Mouse (Mus musculus): Measurements from ENCODE around the gene Tbc1d15. TPM values are rescaled to one million over a fixed set of nuclear protein-coding genes. Genes with fewer than 3 reads are reported as not detected.

Gene Tbc1d15
- 44.7 and 52.4 TPM in 2 replicates for polyA plus RNA-seq (2016; fragmentation: Nextera tagmentation; extraction: Ambion mirVana)

- no peaks in the 10 kb centered on the region for H3K36me3 ChIP-seq (replicated peaks)
- peak within 1 kb of the TSS; percentile 89 for H3K27ac ChIP-seq
- peak within 1 kb of the TSS; percentile 94 for H3K4me3 ChIP-seq
- peak; percentile 100 for DNase-seq (ENCODE audit: extremely low spot score, low spot score)
- H3K9me3 ChIP-seq = no peaks in the 10 kb centered on the region
- WGBS = under 1% methylated on average over 67 of the region's 67 CpGs
- peaks cover 35% of the 10 kb centered on the region for H3K4me1 ChIP-seq
- H3K27me3 ChIP-seq (ENCODE audit: poor library complexity, severe bottlenecking) = no peaks in the 10 kb centered on the region
Measured at GRCm38 (mm10) chr10:115251088-115251934, at the start of gene Tbc1d15. Tbc1d15 (minus strand) TSS chr10:115251467.

GRCm38 (mm10) chr10:115298683-115299082, 47.4 kb upstream of the Tbc1d15 start:
- H3K4me1 ChIP-seq = no peaks in the 10 kb centered on the region
- H3K9me3 ChIP-seq = no peaks in the 10 kb centered on the region
- H3K27me3 ChIP-seq (ENCODE audit: poor library complexity, severe bottlenecking) = no peaks in the 10 kb centered on the region
- 91% methylated on average over 4 of the region's 4 CpGs for WGBS
- H3K27ac ChIP-seq = no peak overlapping the region
- H3K36me3 ChIP-seq (replicated peaks) = peaks cover 71% of the 10 kb centered on the region
- DNase-seq (ENCODE audit: extremely low spot score, low spot score) = no peak
- H3K4me3 ChIP-seq = no peak overlapping the region

GRCm38 (mm10) chr10:115297582-115297981, 46.3 kb upstream of the Tbc1d15 start:
- no peak for DNase-seq (ENCODE audit: extremely low spot score, low spot score)
- no peaks in the 10 kb centered on the region for H3K4me1 ChIP-seq
- no peaks in the 10 kb centered on the region for H3K27me3 ChIP-seq (ENCODE audit: poor library complexity, severe bottlenecking)
- H3K36me3 ChIP-seq (replicated peaks) = peaks cover 74% of the 10 kb centered on the region
- no peak overlapping the region for H3K4me3 ChIP-seq
- 93% methylated on average over 5 of the region's 5 CpGs for WGBS
- H3K9me3 ChIP-seq = no peaks in the 10 kb centered on the region
- H3K27ac ChIP-seq = no peak overlapping the region

- H3K4me3 ChIP-seq = no peak overlapping the region
- peaks cover 79% of the 10 kb centered on the region for H3K36me3 ChIP-seq (replicated peaks)
- no peak for DNase-seq (ENCODE audit: extremely low spot score, low spot score)
- no peak overlapping the region for H3K27ac ChIP-seq
- no peaks in the 10 kb centered on the region for H3K9me3 ChIP-seq
- no peaks in the 10 kb centered on the region for H3K27me3 ChIP-seq (ENCODE audit: poor library complexity, severe bottlenecking)
- no peaks in the 10 kb centered on the region for H3K4me1 ChIP-seq
- WGBS = 91% methylated on average over 9 of the region's 9 CpGs
Measured at GRCm38 (mm10) chr10:115296401-115296935, 45.2 kb upstream of the Tbc1d15 start.

- H3K36me3 ChIP-seq (replicated peaks) = peaks cover 77% of the 10 kb centered on the region
- H3K9me3 ChIP-seq = no peaks in the 10 kb centered on the region
Measured at GRCm38 (mm10) chr10:115295162-115295561, 43.9 kb upstream of the Tbc1d15 start.

GRCm38 (mm10) chr10:115294715-115295114, 43.4 kb upstream of the Tbc1d15 start:
- Histone ChIP-seq H3K4me1 (no peaks in the 10 kb centered on the region), H3K9me3 (no peaks in the 10 kb centered on the region), H3K4me3 (no peak overlapping the region), H3K27ac (no peak overlapping the region), H3K36me3 (replicated peaks) (peaks cover 77% of the 10 kb centered on the region), H3K27me3 (ENCODE audit: poor library complexity, severe bottlenecking) (no peaks in the 10 kb centered on the region)
- WGBS = 95% methylated on average over 7 of the region's 7 CpGs
- no peak for DNase-seq (ENCODE audit: extremely low spot score, low spot score)

More at GRCm38 (mm10) chr10:115295162-115295561, 43.9 kb upstream of the Tbc1d15 start:
- H3K27me3 ChIP-seq (ENCODE audit: poor library complexity, severe bottlenecking) = no peaks in the 10 kb centered on the region
- no peaks in the 10 kb centered on the region for H3K4me1 ChIP-seq
- H3K4me3 ChIP-seq = no peak overlapping the region
- WGBS = 93% methylated on average over 3 of the region's 3 CpGs
- no peak for DNase-seq (ENCODE audit: extremely low spot score, low spot score)
- no peak overlapping the region for H3K27ac ChIP-seq

GRCm38 (mm10) chr10:115293946-115294345, 42.7 kb upstream of the Tbc1d15 start:
- H3K4me1 ChIP-seq = no peaks in the 10 kb centered on the region
- no peak overlapping the region for H3K27ac ChIP-seq
- no peaks in the 10 kb centered on the region for H3K27me3 ChIP-seq (ENCODE audit: poor library complexity, severe bottlenecking)
- 96% methylated on average over 7 of the region's 7 CpGs for WGBS
- no peak for DNase-seq (ENCODE audit: extremely low spot score, low spot score)
- peaks cover 74% of the 10 kb centered on the region for H3K36me3 ChIP-seq (replicated peaks)
- no peak overlapping the region for H3K4me3 ChIP-seq
- H3K9me3 ChIP-seq = no peaks in the 10 kb centered on the region

- H3K27ac ChIP-seq = no peak overlapping the region
- DNase-seq (ENCODE audit: extremely low spot score, low spot score) = no peak
- no peaks in the 10 kb centered on the region for H3K27me3 ChIP-seq (ENCODE audit: poor library complexity, severe bottlenecking)
- no peak overlapping the region for H3K4me3 ChIP-seq
- no peaks in the 10 kb centered on the region for H3K9me3 ChIP-seq
- 93% methylated on average over 9 of the region's 9 CpGs for WGBS
- no peaks in the 10 kb centered on the region for H3K4me1 ChIP-seq
- peaks cover 81% of the 10 kb centered on the region for H3K36me3 ChIP-seq (replicated peaks)
Measured at GRCm38 (mm10) chr10:115290671-115291070, 39.4 kb upstream of the Tbc1d15 start.

GRCm38 (mm10) chr10:115288856-115289255, 37.6 kb upstream of the Tbc1d15 start:
- 89% methylated on average over 8 of the region's 8 CpGs for WGBS
- Histone ChIP-seq H3K27me3 (ENCODE audit: poor library complexity, severe bottlenecking) (no peaks in the 10 kb centered on the region), H3K9me3 (no peaks in the 10 kb centered on the region), H3K4me3 (no peak overlapping the region), H3K27ac (no peak overlapping the region), H3K36me3 (replicated peaks) (peaks cover 67% of the 10 kb centered on the region), H3K4me1 (no peaks in the 10 kb centered on the region)
- DNase-seq (ENCODE audit: extremely low spot score, low spot score) = no peak

- H3K4me1 ChIP-seq = no peaks in the 10 kb centered on the region
- 87% methylated on average over 10 of the region's 10 CpGs for WGBS
- no peak for DNase-seq (ENCODE audit: extremely low spot score, low spot score)
Measured at GRCm38 (mm10) chr10:115284170-115284569, 32.9 kb upstream of the Tbc1d15 start.

GRCm38 (mm10) chr10:115281381-115281780, 30.1 kb upstream of the Tbc1d15 start:
- Histone ChIP-seq H3K27ac (no peak overlapping the region), H3K4me3 (no peak overlapping the region), H3K27me3 (ENCODE audit: poor library complexity, severe bottlenecking) (no peaks in the 10 kb centered on the region), H3K4me1 (no peaks in the 10 kb centered on the region), H3K9me3 (no peaks in the 10 kb centered on the region), H3K36me3 (replicated peaks) (peaks cover 3% of the 10 kb centered on the region)
- WGBS = 94% methylated on average over 10 of the region's 10 CpGs
- DNase-seq (ENCODE audit: extremely low spot score, low spot score) = no peak

More at GRCm38 (mm10) chr10:115284170-115284569, 32.9 kb upstream of the Tbc1d15 start:
- H3K27me3 ChIP-seq (ENCODE audit: poor library complexity, severe bottlenecking) = no peaks in the 10 kb centered on the region
- no peaks in the 10 kb centered on the region for H3K9me3 ChIP-seq
- no peak overlapping the region for H3K4me3 ChIP-seq
- peaks cover 25% of the 10 kb centered on the region for H3K36me3 ChIP-seq (replicated peaks)
- H3K27ac ChIP-seq = no peak overlapping the region

GRCm38 (mm10) chr10:115271649-115272048, 20.4 kb upstream of the Tbc1d15 start:
- DNase-seq (ENCODE audit: extremely low spot score, low spot score) = no peak
- 63% methylated on average over 5 of the region's 5 CpGs for WGBS

More at GRCm38 (mm10) chr10:115271649-115272048, 20.4 kb upstream of the Tbc1d15 start:
- Histone ChIP-seq H3K36me3 (replicated peaks) (no peaks in the 10 kb centered on the region), H3K9me3 (no peaks in the 10 kb centered on the region), H3K4me3 (no peak overlapping the region), H3K27ac (no peak overlapping the region), H3K4me1 (no peaks in the 10 kb centered on the region), H3K27me3 (ENCODE audit: poor library complexity, severe bottlenecking) (no peaks in the 10 kb centered on the region)
